Mouse (Mus musculus) liver, postnatal 0 days (tissue): ENCODE measurements around the gene Dnajb3. TPM values are rescaled to one million over a fixed set of nuclear protein-coding genes. Genes with fewer than 3 reads are reported as not detected.
"Not testable (repeated sequence)": the region's sequence is repeated elsewhere in the genome, so short reads cannot be mapped to it uniquely, and the experiment has no call there.

ENCODE experiments used
- ATAC-seq: fragments of 200-750 bp; cut with Nextera tagmentation; 2 replicates; pipeline ENCODE4 v1.8.0; 2017; ENCODE audit warnings: mild to moderate bottlenecking, moderate library complexity
- DNase-seq: peaks from one replicate; pipeline ENCODE4 v3.0.0-alpha.2; 2016
- H3K27ac ChIP-seq: fragments of 300-500 bp; sonication (generic); 2 replicates; pipeline ENCODE4 v1.5.1; 2014; ENCODE audit warnings: antibody characterized with exemption, moderate library complexity, mild to moderate bottlenecking, low read depth
- H3K27me3 ChIP-seq: fragments of 300-500 bp; sonication (generic); 2 replicates; pipeline ENCODE4 v1.6.1; 2014; ENCODE audit warnings: low read length, control low read depth, mixed read lengths; ENCODE audit not compliant: insufficient read depth
- H3K36me3 ChIP-seq: fragments of 300-500 bp; sonication (generic); replicated peaks from 2 replicates; pipeline ENCODE4 v1.6.1; 2014; ENCODE audit warnings: mild to moderate bottlenecking, control low read depth, low read length, moderate library complexity, mixed read lengths; ENCODE audit not compliant: insufficient read depth
- H3K4me1 ChIP-seq: fragments of 300-500 bp; sonication (generic); 2 replicates; pipeline ENCODE4 v1.6.1; 2014; ENCODE audit warnings: antibody characterized with exemption, mild to moderate bottlenecking, control low read depth; ENCODE audit not compliant: insufficient read depth
- H3K4me2 ChIP-seq: fragments of 300-500 bp; sonication (generic); 2 replicates; pipeline ENCODE4 v1.6.1; 2014; ENCODE audit warnings: low read depth, mild to moderate bottlenecking, low read length, moderate library complexity, mixed read lengths
- H3K4me3 ChIP-seq: fragments of 300-500 bp; sonication (generic); 2 replicates; pipeline ENCODE4 v1.5.1; 2014; ENCODE audit warnings: low read depth, low read length
- H3K9ac ChIP-seq: fragments of 300-500 bp; sonication (generic); replicated peaks from 2 replicates; pipeline ENCODE4 v1.6.1; 2014; ENCODE audit warnings: mild to moderate bottlenecking, moderate library complexity
- H3K9me3 ChIP-seq: fragments of 300-500 bp; sonication (generic); 2 replicates; pipeline ENCODE4 v1.6.1; 2016; ENCODE audit warnings: mild to moderate bottlenecking, control low read depth, low read length, mixed read lengths
- CTCF ChIP-seq: sonication (generic); IDR thresholded peaks from 2 replicates; pipeline ENCODE4 v1.5.1; 2016; ENCODE audit warnings: antibody characterized with exemption, low read depth
- EP300 ChIP-seq: IDR thresholded peaks from 2 replicates; pipeline ENCODE4 v1.6.1; 2016; ENCODE audit warnings: antibody characterized with exemption, low read depth, mild to moderate bottlenecking
- WGBS: fragments of 180-500 bp; shearing (Covaris S2); extraction: QIAGEN DNeasy Blood & Tissue Kit; methylation state at CpG from one replicate; pipeline ENCODE4 v1.1.7; 2014; ENCODE audit not compliant: insufficient replicate concordance; 5-methylcytosine and 5-hydroxymethylcytosine counted together
- polyA plus RNA-seq: library from polyadenylated mRNA; unstranded; fragments of >200 nt; fragmentation: Nextera tagmentation; extraction: Ambion mirVana; gene quantifications from 2 replicates; pipeline ENCODE4 v1.2.1, GENCODE M21; 2015

Dnajb3 gene
- polyA plus RNA-seq, 1 experiment from 2014 or later = 7.1 TPM

DNA sequence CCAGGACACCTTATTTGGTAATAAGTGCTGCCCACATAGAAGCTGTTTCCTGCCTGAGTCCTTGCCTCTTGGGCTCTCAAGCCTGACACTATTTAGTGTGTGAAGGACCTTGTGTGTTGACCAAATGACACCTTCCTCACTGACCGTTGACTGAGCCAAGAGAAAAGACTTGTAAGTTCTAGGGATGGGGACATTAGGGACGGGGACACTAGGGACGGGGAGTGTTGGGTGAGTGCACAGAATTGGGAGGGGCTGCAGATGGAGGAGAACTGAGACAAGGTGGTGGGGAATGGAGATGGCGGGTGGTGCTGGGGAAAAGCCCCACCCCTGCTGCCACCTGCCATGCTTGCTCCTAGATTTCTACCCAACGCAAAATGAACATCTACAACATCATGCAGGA is 24.4 kb upstream of the Dnajb3 start:
- peaks cover 16% of the 10 kb centered on the region for H3K9me3 ChIP-seq
- no peaks in the 10 kb centered on the region for H3K4me1 ChIP-seq
- H3K9ac ChIP-seq = no peak overlapping the region
- WGBS = 75% methylated on average over 5 of the region's 5 CpGs
- ATAC-seq (no peak), DNase-seq (no peak)
- TF ChIP-seq CTCF (no peak), EP300 (no peak)
- no peak overlapping the region for H3K27ac ChIP-seq
- H3K27me3 ChIP-seq = no peaks in the 10 kb centered on the region
- no peak overlapping the region for H3K4me3 ChIP-seq
- no peak overlapping the region for H3K4me2 ChIP-seq
- H3K36me3 ChIP-seq = no peaks in the 10 kb centered on the region

DNA sequence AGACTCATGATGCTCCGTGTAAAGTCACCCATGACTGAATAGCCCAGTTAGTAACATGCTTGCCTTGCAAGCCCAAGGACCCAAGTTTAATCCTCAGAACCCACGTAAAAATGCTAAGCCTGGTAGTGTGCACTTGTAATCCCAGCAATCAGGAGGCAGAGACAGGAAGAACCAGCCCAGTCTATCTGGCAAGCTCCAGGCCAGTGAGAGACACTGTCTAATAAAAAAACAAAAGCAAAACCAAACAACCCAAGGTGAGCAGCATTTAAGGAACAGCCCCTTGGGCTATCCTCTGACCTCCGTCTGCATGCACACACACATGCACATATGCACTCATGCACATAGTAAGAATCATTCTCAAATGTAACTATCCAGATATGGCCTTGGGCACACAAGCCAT is 24.0 kb upstream of the Dnajb3 start:
- Histone ChIP-seq H3K4me2 (no peak overlapping the region), H3K36me3 (no peaks in the 10 kb centered on the region), H3K4me3 (no peak overlapping the region), H3K9ac (no peak overlapping the region), H3K27me3 (no peaks in the 10 kb centered on the region), H3K9me3 (peaks cover 14% of the 10 kb centered on the region), H3K27ac (no peak overlapping the region), H3K4me1 (no peaks in the 10 kb centered on the region)
- DNase-seq (no peak), ATAC-seq (no peak)
- no peak for TF ChIP-seq CTCF
- no peak for TF ChIP-seq EP300
- WGBS = 72% methylated on average over 3 of the region's 3 CpGs

DNA sequence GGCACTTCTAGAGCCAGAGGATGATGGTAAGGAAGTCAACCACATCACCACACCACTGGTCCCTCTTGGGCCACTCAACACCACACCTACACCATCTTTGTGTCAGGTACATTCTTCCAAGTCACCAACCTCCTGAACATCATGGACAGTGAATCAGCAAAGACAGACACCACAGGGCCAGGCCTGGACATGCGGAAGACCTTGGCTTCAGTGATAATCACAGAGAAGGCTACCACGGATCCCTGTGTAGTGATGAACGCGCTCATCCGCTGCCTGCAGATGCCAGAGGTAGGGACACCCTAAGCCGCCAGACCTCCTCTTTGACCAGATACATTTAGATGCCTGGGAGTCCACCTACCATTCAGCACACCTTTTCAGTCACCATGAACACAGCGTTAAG is 22.5 kb upstream of the Dnajb3 start:
- H3K27me3 ChIP-seq = no peaks in the 10 kb centered on the region
- no peak overlapping the region for H3K4me2 ChIP-seq
- no peak for TF ChIP-seq CTCF
- TF ChIP-seq EP300 = no peak
- no peak overlapping the region for H3K9ac ChIP-seq
- ATAC-seq (no peak), DNase-seq (peak; percentile 26)
- no peaks in the 10 kb centered on the region for H3K36me3 ChIP-seq
- H3K4me1 ChIP-seq = no peaks in the 10 kb centered on the region
- WGBS = 63% methylated on average over 7 of the region's 7 CpGs
- peaks cover 14% of the 10 kb centered on the region for H3K9me3 ChIP-seq
- no peak overlapping the region for H3K4me3 ChIP-seq
- H3K27ac ChIP-seq = no peak overlapping the region

DNA sequence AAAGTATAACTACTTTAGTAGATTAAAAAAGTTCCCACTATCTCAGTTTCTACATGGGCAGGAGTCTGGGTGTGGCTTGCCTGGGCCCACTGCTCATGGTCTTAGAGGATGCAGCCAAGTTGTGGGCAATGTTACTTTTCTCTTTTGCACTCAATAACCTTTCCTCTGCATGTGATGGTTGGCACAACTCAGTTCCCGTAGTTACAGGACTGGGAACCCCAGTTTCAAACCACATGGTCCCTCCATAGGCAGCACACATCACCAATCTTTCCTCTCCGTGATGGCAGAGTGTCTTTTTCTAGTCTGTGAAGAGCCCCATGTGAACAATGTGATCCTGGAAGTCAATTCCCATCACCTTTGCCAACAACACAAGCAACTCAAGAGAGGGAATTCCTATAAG is 21.9 kb upstream of the Dnajb3 start:
- no peak for ATAC-seq
- Histone ChIP-seq H3K4me2 (no peak overlapping the region), H3K27me3 (no peaks in the 10 kb centered on the region), H3K4me3 (no peak overlapping the region), H3K27ac (no peak overlapping the region), H3K9ac (no peak overlapping the region), H3K9me3 (peaks cover 14% of the 10 kb centered on the region), H3K4me1 (no peaks in the 10 kb centered on the region), H3K36me3 (no peaks in the 10 kb centered on the region)
- TF ChIP-seq CTCF (no peak), EP300 (no peak)
- 51% methylated on average over 2 of the region's 2 CpGs for WGBS
- no peak for DNase-seq

DNA sequence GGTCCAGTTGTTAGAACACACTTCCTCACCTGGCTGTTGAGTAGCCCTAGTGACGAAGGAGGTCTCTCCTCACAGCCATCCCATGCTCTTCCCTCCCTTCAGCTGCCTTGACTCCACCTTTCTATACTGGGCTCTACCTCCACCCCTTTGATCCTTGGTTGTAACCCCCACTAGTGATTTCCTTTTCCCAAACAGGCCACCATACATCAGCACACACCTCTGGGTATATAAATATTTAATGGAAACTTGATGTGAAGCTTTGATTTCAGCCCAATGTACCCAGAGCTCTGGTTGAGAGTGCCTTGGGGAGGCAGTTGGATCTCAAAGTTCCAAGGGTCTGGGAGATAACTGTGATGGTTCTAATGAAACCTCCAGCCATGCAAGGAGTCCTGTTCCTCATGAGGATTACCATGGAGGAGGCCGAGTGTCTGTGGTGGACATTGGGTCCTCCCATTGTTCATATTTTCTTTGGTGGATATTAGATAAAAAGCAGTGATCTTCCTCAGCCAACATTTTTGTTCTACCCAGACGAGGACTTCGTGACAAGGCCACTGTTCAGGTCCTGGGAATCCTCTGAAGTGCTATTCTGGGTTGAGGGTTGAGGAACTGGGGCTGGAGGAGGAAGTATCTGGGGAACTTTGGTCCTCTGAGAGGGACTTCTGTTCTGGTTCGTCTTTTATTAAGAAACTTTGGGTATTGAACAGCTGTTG is 21.2 kb upstream of the Dnajb3 start, which contains the start of gene Mroh2a:
Gene Mroh2a (plus strand): TSS at position 317 of the 710 bp plus-strand sequence.
- WGBS = 47% methylated on average over 5 of the region's 5 CpGs
- Histone ChIP-seq H3K9ac (no peak within 1 kb of the TSS), H3K36me3 (no peaks in the 10 kb centered on the region), H3K4me3 (no peak within 1 kb of the TSS), H3K4me1 (no peaks in the 10 kb centered on the region), H3K4me2 (no peak within 1 kb of the TSS), H3K27ac (no peak within 1 kb of the TSS), H3K27me3 (no peaks in the 10 kb centered on the region), H3K9me3 (peaks cover 17% of the 10 kb centered on the region)
- ATAC-seq (no peak), DNase-seq (peak; percentile 33)
- TF ChIP-seq CTCF = no peak
- no peak for TF ChIP-seq EP300

DNA sequence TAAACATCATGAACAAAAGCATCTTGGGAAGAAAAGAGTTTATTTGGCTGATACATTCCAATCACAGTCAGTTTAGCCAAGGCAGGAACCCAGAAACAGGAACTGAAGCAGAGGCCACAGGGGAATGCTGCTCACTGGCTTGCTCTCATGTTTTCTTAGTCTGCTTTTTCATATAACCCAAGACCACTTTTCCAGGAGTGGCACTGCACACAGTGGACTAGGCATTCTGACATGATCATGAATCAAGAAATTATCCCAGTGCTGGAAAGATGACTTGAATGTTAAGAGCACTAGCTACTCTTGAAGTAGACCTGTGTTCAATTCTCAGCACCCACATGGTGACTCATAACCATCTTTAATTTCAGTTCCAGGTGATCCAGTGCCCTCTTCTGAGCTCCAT is 20.2 kb upstream of the Dnajb3 start:
- H3K36me3 ChIP-seq = no peaks in the 10 kb centered on the region
- H3K9me3 ChIP-seq = peaks cover 17% of the 10 kb centered on the region
- H3K27me3 ChIP-seq = no peaks in the 10 kb centered on the region
- TF ChIP-seq EP300 (no peak), CTCF (no peak)
- H3K4me3 ChIP-seq = no peak overlapping the region
- DNase-seq (no peak), ATAC-seq (no peak)
- no peak overlapping the region for H3K4me2 ChIP-seq
- no peak overlapping the region for H3K27ac ChIP-seq
- H3K9ac ChIP-seq = no peak overlapping the region
- H3K4me1 ChIP-seq = no peaks in the 10 kb centered on the region

DNA sequence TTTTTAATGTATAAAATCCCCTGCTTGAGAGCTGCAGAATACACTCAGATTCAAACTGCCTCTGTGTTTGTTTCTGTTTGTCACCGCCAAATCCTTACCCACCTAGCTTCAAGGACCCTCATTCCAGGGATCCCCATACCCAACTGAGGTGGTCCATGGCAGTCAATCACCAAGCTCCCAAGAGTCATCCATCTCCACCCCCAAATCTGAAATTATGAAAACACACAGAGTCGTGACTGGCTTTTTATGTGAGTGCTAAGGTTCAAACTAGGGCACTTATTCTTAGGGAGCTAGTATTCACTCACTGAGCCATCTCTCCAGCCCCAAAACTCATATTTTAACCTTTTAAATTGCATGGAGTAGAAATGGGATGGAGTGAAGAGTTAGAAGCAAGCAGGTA is 19.7 kb upstream of the Dnajb3 start:
- H3K4me2 ChIP-seq = not testable (repeated sequence)
- peaks cover 17% of the 10 kb centered on the region for H3K9me3 ChIP-seq

More for the DNA sequence above, 19.7 kb upstream of the Dnajb3 start:
- not testable (repeated sequence) for H3K4me1 ChIP-seq, DNase-seq, H3K36me3 ChIP-seq, H3K27me3 ChIP-seq, H3K4me3 ChIP-seq, ATAC-seq, H3K9ac ChIP-seq, H3K27ac ChIP-seq
- 35% methylated on average over 2 of the region's 2 CpGs for WGBS
